ENCODE assay signal across 8 mouse cellular contexts in genomic region chr16:30056906-30057305, GRCm38 (mm10). TPM values are rescaled to one million over a fixed set of nuclear protein-coding genes. Genes with fewer than 3 reads are reported as not detected.
A peak's percentile ranks its signal among the peaks of the same experiment; 100 is the strongest.
DNase-seq lines count a peak whose midpoint lies in the region; ATAC-seq and TF ChIP-seq lines count a peak whose summit lies in the region.

No protein-coding gene starts in this region.

- TF ChIP-seq CTCF in lung, embryonic 14.5 days (IDR thresholded peaks at IDR 0.05; ENCODE audit: low read depth) = no peak

- peak; percentile 75 to 83 for DNase-seq in heart, adult 18-20 months
- no peak for DNase-seq in heart, embryonic 10.5 days (ENCODE audit: low spot score)
- DNase-seq in adipocyte (ENCODE audit: low spot score) = peak; percentile 90
- DNase-seq in lung, embryonic 14.5 days = peak; percentile 70
- no peak for DNase-seq in ovary, postnatal 14 days (ENCODE audit: low spot score)
- no peak for DNase-seq in frontal cortex, postnatal 10 days (ENCODE audit: low spot score in 2 of 2)
- no peak for DNase-seq in testis, postnatal 10 days (ENCODE audit: low spot score)

- no peaks in the 10 kb centered on the region for H3K9me3 ChIP-seq in heart, embryonic 10.5 days
- no peaks in the 10 kb centered on the region for H3K9me3 ChIP-seq in heart, embryonic 12.5 days (replicated peaks)
- H3K9me3 ChIP-seq in lung, embryonic 14.5 days (ENCODE audit: low read depth, low read length) = no peaks in the 10 kb centered on the region

- H3K9ac ChIP-seq in heart, embryonic 12.5 days = no peak overlapping the region
- H3K9ac ChIP-seq in lung, embryonic 14.5 days = no peak overlapping the region

- 82% methylated on average over 2 of the region's 2 CpGs for WGBS in heart, embryonic 10.5 days
- WGBS in heart, embryonic 12.5 days = 68% methylated on average over 2 of the region's 2 CpGs
- 60% methylated on average over 2 of the region's 2 CpGs for WGBS in lung, embryonic 14.5 days

- no peaks in the 10 kb centered on the region for H3K36me3 ChIP-seq in heart, embryonic 10.5 days
- no peaks in the 10 kb centered on the region for H3K36me3 ChIP-seq in heart, embryonic 12.5 days
- no peaks in the 10 kb centered on the region for H3K36me3 ChIP-seq in lung, embryonic 14.5 days (ENCODE audit: insufficient read depth)

- H3K4me2 ChIP-seq in heart, embryonic 12.5 days = no peak overlapping the region
- H3K4me2 ChIP-seq in lung, embryonic 14.5 days = no peak overlapping the region

- no peak overlapping the region for H3K27ac ChIP-seq in heart, embryonic 10.5 days
- peak overlapping the region; percentile 44; the same call in 1 of the 2 replicates for H3K27ac ChIP-seq in heart, embryonic 12.5 days (ENCODE audit: poor library complexity, severe bottlenecking)
- H3K27ac ChIP-seq in lung, embryonic 14.5 days (ENCODE audit: low read depth) = peak overlapping the region; percentile 58

- peaks cover 53% of the 10 kb centered on the region for H3K4me1 ChIP-seq in heart, embryonic 10.5 days
- peaks cover 61% of the 10 kb centered on the region for H3K4me1 ChIP-seq in heart, embryonic 12.5 days (replicated peaks)
- peaks cover 52% of the 10 kb centered on the region for H3K4me1 ChIP-seq in lung, embryonic 14.5 days (ENCODE audit: insufficient read depth)

- 0 out of 2 replicates have a peak, but pooled peaks cover 10% of the 10 kb centered on the region for H3K27me3 ChIP-seq in heart, embryonic 10.5 days (ENCODE audit: insufficient read depth, poor library complexity, severe bottlenecking)
- H3K27me3 ChIP-seq in heart, embryonic 12.5 days (replicated peaks) = peaks cover 9% of the 10 kb centered on the region
- no peaks in the 10 kb centered on the region for H3K27me3 ChIP-seq in lung, embryonic 14.5 days (ENCODE audit: insufficient read depth, low read length)

- H3K4me3 ChIP-seq in heart, embryonic 10.5 days = no peak overlapping the region
- no peak overlapping the region for H3K4me3 ChIP-seq in heart, embryonic 12.5 days
- H3K4me3 ChIP-seq in lung, embryonic 14.5 days (ENCODE audit: low read depth, low read length) = no peak overlapping the region

- no peak for ATAC-seq in heart, embryonic 12.5 days (ENCODE audit: insufficient number of reproducible peaks, low FRiP score)
- ATAC-seq in lung, embryonic 14.5 days (ENCODE audit: insufficient read depth) = no peak

RNA-seq across cellular contexts. Expression of gene Hes1, which starts 7.3 kb away (rescaled TPM):
- total RNA-seq in heart, adult 18-20 months (2021) = 10 to 100 TPM; 14.8 to 18.7 TPM
- 25.1 and 35.2 TPM in 2 replicates for polyA plus RNA-seq in heart, embryonic 10.5 days (2016; fragmentation: Nextera tagmentation; extraction: Ambion mirVana)
- 32.7 and 34.7 TPM in 2 replicates for polyA plus RNA-seq in heart, embryonic 12.5 days (2016; fragmentation: Nextera tagmentation; extraction: Ambion mirVana)
- 52.9 and 54.0 TPM in 2 replicates for polyA plus RNA-seq in lung, embryonic 14.5 days (2014; fragmentation: Nextera tagmentation; extraction: Ambion mirVana)

Comparison
In these comparisons a context has a peak if more than half of its experiments do, and no peak if none do; other contexts are left out.
1. DNase-seq: peak in heart, adult 18-20 months (2 of 2), adipocyte (single experiment) and lung, embryonic 14.5 days (single experiment); none in heart, embryonic 10.5 days (single experiment), ovary, postnatal 14 days (single experiment), frontal cortex, postnatal 10 days (0 of 2) and testis, postnatal 10 days (single experiment).